Mouse (Mus musculus): ENCODE data around the gene Tnrc6c. TPM values are rescaled to one million over a fixed set of nuclear protein-coding genes. Genes with fewer than 3 reads are reported as not detected.

Tnrc6c gene
- total RNA-seq, 2 experiments from 2014 or later: 17.9 to 19.1 TPM

Other genes with a start within 250 kb of the Tnrc6c start
- not detected in 2 replicates for gene Gm11733, start 169.9 kb upstream of the Tnrc6c start, total RNA-seq (2015)
- gene Gm11733, start 169.9 kb upstream of the Tnrc6c start, total RNA-seq (2017): not detected in 2 replicates
- gene Tmc8, start 127.8 kb downstream of the Tnrc6c start, total RNA-seq (2015): 8.6 and 11.7 TPM in 2 replicates
- 4.3 and 7.4 TPM in 2 replicates for gene Tmc8, start 127.8 kb downstream of the Tnrc6c start, total RNA-seq (2017)
- 74.3 and 79.6 TPM in 2 replicates for gene Tmc6, start 127.9 kb downstream of the Tnrc6c start, total RNA-seq (2015)
- gene Tmc6, start 127.9 kb downstream of the Tnrc6c start, total RNA-seq (2017): 17.4 and 18.5 TPM in 2 replicates
- 0.60 TPM in 1 of 2 replicates, not detected in the other for gene 6030468B19Rik, start 143.4 kb downstream of the Tnrc6c start, total RNA-seq (2015)
- 0.53 TPM in 1 of 2 replicates, not detected in the other for gene 6030468B19Rik, start 143.4 kb downstream of the Tnrc6c start, total RNA-seq (2017)
- 1.1 and 2.2 TPM in 2 replicates for gene Gm20708, start 155.4 kb downstream of the Tnrc6c start, total RNA-seq (2015)
- 1.1 TPM in 1 of 2 replicates, not detected in the other for gene Gm20708, start 155.4 kb downstream of the Tnrc6c start, total RNA-seq (2017)
- gene Syngr2, start 155.4 kb downstream of the Tnrc6c start, total RNA-seq (2015): 225 and 241 TPM in 2 replicates
- gene Syngr2, start 155.4 kb downstream of the Tnrc6c start, total RNA-seq (2017): 163 and 176 TPM in 2 replicates
- 2.4 and 3.0 TPM in 2 replicates for gene Afmid, start 171.6 kb downstream of the Tnrc6c start, total RNA-seq (2015)
- 2.8 and 4.7 TPM in 2 replicates for gene Afmid, start 171.6 kb downstream of the Tnrc6c start, total RNA-seq (2017)
- gene Tk1, start 171.8 kb downstream of the Tnrc6c start, total RNA-seq (2015): 126 and 127 TPM in 2 replicates
- gene Tk1, start 171.8 kb downstream of the Tnrc6c start, total RNA-seq (2017): 60.0 and 73.7 TPM in 2 replicates
- 220 and 258 TPM in 2 replicates for gene Birc5, start 195.0 kb downstream of the Tnrc6c start, total RNA-seq (2015)
- 232 and 240 TPM in 2 replicates for gene Birc5, start 195.0 kb downstream of the Tnrc6c start, total RNA-seq (2017)
- gene Tmem235, start 206.5 kb downstream of the Tnrc6c start, total RNA-seq (2015): not detected in 2 replicates
- gene Tmem235, start 206.5 kb downstream of the Tnrc6c start, total RNA-seq (2017): not detected in 2 replicates
- gene Tha1, start 219.2 kb downstream of the Tnrc6c start, total RNA-seq (2015): 1.4 and 1.8 TPM in 2 replicates
- gene Tha1, start 219.2 kb downstream of the Tnrc6c start, total RNA-seq (2017): 0.89 and 1.1 TPM in 2 replicates

Measured in megakaryocyte, adult 5-6 weeks (primary cell).